Mouse (Mus musculus) neural tube, embryonic 15.5 days (tissue): ENCODE data around the gene Zfp39. TPM values are rescaled to one million over a fixed set of nuclear protein-coding genes. Genes with fewer than 3 reads are reported as not detected.
"Not testable (repeated sequence)": the region's sequence is repeated elsewhere in the genome, so short reads cannot be mapped to it uniquely, and the experiment has no call there.

Source experiments
- ATAC-seq: fragments of 200-750 bp; cut with Nextera tagmentation; 2 replicates; pipeline ENCODE4 v1.8.0; 2017; ENCODE audit warnings: mild to moderate bottlenecking, moderate TSS enrichment, moderate library complexity; ENCODE audit not compliant: low FRiP score
- H3K27ac ChIP-seq: fragments of 300-500 bp; sonication (generic); replicated peaks from 2 replicates; pipeline ENCODE4 v1.5.1; 2015; ENCODE audit warnings: mild to moderate bottlenecking, inconsistent platforms
- H3K27me3 ChIP-seq: fragments of 300-500 bp; sonication (generic); replicated peaks from 2 replicates; pipeline ENCODE4 v1.6.1; 2015; ENCODE audit warnings: inconsistent platforms
- H3K36me3 ChIP-seq: fragments of 300-500 bp; sonication (generic); 2 replicates; pipeline ENCODE4 v1.6.1; 2015; ENCODE audit warnings: inconsistent platforms
- H3K4me1 ChIP-seq: fragments of 300-500 bp; sonication (generic); 2 replicates; pipeline ENCODE4 v1.6.1; 2015; ENCODE audit warnings: inconsistent platforms
- H3K4me2 ChIP-seq: fragments of 300-500 bp; sonication (generic); 2 replicates; pipeline ENCODE4 v1.6.1; 2015; ENCODE audit warnings: inconsistent platforms, mild to moderate bottlenecking, moderate library complexity
- H3K4me3 ChIP-seq: fragments of 300-500 bp; sonication (generic); replicated peaks from 2 replicates; pipeline ENCODE4 v1.5.1; 2015; ENCODE audit warnings: mild to moderate bottlenecking, inconsistent platforms
- H3K9ac ChIP-seq: fragments of 300-500 bp; sonication (generic); replicated peaks from 2 replicates; pipeline ENCODE4 v1.6.1; 2015; ENCODE audit warnings: mild to moderate bottlenecking, inconsistent platforms
- H3K9me3 ChIP-seq: fragments of 300-500 bp; sonication (generic); replicated peaks from 2 replicates; pipeline ENCODE4 v1.6.1; 2016; ENCODE audit warnings: inconsistent platforms
- WGBS: fragments of 180-500 bp; shearing (Covaris S2); methylation state at CpG from one replicate; pipeline ENCODE4 v1.1.7; 2015; ENCODE audit warnings: mixed read lengths; 5-methylcytosine and 5-hydroxymethylcytosine counted together
- polyA plus RNA-seq: library from polyadenylated mRNA; unstranded; fragments of >200 nt; fragmentation: Nextera tagmentation; extraction: Ambion mirVana; gene quantifications from 2 replicates; pipeline ENCODE4 v1.2.1, GENCODE M21; 2015

The Zfp39 gene
- polyA plus RNA-seq, 1 experiment from 2014 or later: 6.6 TPM

GRCm38 (mm10) chr11:58870961-58871360 is 33.1 kb downstream of the Zfp39 start:
- Histone ChIP-seq H3K4me1 (peaks cover 28% of the 10 kb centered on the region), H3K9me3 (no peaks in the 10 kb centered on the region), H3K4me3 (no peak overlapping the region), H3K36me3 (peaks cover 21% of the 10 kb centered on the region), H3K27ac (no peak overlapping the region), H3K9ac (no peak overlapping the region), H3K27me3 (no peaks in the 10 kb centered on the region), H3K4me2 (no peak overlapping the region)
- no peak for ATAC-seq
- WGBS: 91% methylated on average over 4 of the region's 4 CpGs

DNA sequence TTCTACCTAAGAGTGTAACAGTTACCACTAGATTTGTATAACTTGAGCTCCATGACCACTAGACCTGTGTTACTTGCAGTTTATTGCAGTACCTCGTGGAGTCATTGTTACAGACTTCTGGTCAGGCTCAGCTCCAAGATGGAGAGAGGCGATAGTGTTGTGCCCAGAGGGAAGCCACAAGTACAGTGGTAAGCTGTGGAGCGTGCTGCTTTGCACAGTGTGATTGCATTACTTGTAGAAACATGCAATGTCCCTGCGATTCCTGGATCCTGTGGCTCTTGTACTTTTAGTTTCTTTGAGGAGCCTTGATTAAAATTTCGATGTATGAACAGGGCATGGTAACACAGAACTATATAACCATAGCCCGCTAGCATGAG is 36.1 kb downstream of the Zfp39 start:
- no peak for ATAC-seq
- no peaks in the 10 kb centered on the region for H3K27me3 ChIP-seq
- H3K9me3 ChIP-seq: no peaks in the 10 kb centered on the region
- peaks cover 17% of the 10 kb centered on the region for H3K36me3 ChIP-seq
- H3K4me3 ChIP-seq: peak overlapping the region; percentile 75
- 56% methylated on average over 6 of the region's 6 CpGs for WGBS
- H3K9ac ChIP-seq: peak overlapping the region; percentile 87
- peak overlapping the region; percentile 93 for H3K27ac ChIP-seq
- peak overlapping the region; percentile 80 for H3K4me2 ChIP-seq
- peaks cover 28% of the 10 kb centered on the region for H3K4me1 ChIP-seq

DNA sequence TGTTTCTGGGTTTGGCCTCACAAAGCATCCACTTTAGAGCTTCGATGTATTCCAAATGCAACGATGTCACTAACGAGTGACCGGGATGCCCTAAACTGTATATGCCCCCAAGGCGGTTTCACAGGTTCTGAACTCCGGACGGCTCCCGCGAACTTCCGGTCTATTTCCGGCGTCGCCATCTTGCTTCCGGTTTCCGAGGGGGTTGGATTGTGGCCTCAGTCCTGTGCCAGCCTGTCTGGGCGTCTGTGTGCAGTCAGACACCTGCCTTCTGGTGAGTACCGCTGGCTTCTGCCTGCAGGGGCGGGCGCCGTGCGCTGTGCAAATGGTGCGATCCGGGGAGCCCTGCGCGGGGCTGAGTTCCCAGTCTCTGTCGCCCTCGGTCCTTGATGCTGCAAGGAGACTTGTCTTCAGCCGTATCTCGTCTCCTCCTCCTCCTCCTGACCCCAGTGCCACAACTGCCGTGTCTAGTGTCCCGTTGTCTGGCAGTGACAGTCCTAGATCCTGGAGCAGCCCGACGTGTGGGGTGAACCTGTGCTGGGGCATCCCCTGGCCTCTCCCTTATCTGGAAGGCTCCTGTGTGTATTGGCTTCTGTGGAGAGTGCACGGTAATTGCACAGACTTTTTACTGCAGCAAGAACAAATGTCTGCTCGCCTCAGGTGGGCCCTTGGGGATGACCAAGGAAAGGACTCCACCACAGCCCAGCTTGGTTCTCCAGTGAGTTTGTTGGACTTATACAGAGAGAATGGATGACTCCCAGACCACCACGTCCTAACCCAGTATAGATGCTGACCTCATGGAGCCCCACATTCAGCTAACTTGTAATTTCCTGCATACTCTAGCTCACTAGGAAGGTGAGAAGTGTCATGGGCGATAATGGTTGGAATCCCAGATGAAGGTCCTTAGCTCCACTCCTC is 36.7 kb downstream of the Zfp39 start, which contains the start of gene 2810021J22Rik:
Gene 2810021J22Rik, plus strand, starts transcription at position 178 of the 915 bp plus-strand sequence.
- Histone ChIP-seq H3K27me3 (no peaks in the 10 kb centered on the region), H3K9ac (peak within 1 kb of the TSS; percentile 87), H3K36me3 (peaks cover 17% of the 10 kb centered on the region), H3K4me2 (peak within 1 kb of the TSS; percentile 80), H3K9me3 (no peaks in the 10 kb centered on the region), H3K4me1 (peaks cover 28% of the 10 kb centered on the region), H3K4me3 (peak within 1 kb of the TSS; percentile 75), H3K27ac (peak within 1 kb of the TSS; percentile 93)
- peak; percentile 91 for ATAC-seq
- 3% methylated on average over 37 of the region's 37 CpGs for WGBS

- Histone ChIP-seq H3K4me3 (no peak overlapping the region), H3K9ac (no peak overlapping the region), H3K27ac (no peak overlapping the region), H3K4me1 (no peaks in the 10 kb centered on the region), H3K27me3 (no peaks in the 10 kb centered on the region), H3K36me3 (peaks cover 54% of the 10 kb centered on the region), H3K4me2 (no peak overlapping the region), H3K9me3 (peaks cover 30% of the 10 kb centered on the region; the same call in 1 of the 2 replicates)
- ATAC-seq: no peak
- 98% methylated on average over 8 of the region's 8 CpGs for WGBS
These were observed 43.3 kb downstream of the Zfp39 start for GRCm38 (mm10) chr11:58860744-58861143.

DNA sequence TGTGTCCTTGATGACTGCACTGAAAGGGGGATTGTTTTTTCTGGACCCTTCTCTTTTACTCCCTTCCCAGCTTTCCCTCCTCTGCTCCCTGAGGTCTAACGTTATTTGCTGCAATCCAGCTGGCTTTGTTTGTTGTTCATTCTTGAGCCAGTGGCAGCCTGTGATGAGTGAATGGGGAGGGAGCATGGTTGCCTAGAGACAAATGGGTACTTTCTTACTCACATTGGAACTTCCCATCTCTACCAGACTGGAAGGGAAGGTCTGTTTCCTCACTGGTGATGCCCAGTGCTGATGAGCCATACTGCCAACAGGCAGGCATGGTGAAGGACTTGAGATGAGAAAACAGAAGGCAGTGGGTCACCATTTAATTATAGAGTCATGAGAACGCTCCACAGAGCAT is 54.3 kb downstream of the Zfp39 start:
- Histone ChIP-seq H3K27me3 (no peaks in the 10 kb centered on the region), H3K9me3 (no peaks in the 10 kb centered on the region), H3K4me2 (no peak overlapping the region), H3K27ac (no peak overlapping the region), H3K4me1 (peaks cover 16% of the 10 kb centered on the region), H3K36me3 (peaks cover 52% of the 10 kb centered on the region), H3K4me3 (no peak overlapping the region), H3K9ac (no peak overlapping the region)
- no peak for ATAC-seq
- 59% methylated on average over 2 of the region's 2 CpGs for WGBS

DNA sequence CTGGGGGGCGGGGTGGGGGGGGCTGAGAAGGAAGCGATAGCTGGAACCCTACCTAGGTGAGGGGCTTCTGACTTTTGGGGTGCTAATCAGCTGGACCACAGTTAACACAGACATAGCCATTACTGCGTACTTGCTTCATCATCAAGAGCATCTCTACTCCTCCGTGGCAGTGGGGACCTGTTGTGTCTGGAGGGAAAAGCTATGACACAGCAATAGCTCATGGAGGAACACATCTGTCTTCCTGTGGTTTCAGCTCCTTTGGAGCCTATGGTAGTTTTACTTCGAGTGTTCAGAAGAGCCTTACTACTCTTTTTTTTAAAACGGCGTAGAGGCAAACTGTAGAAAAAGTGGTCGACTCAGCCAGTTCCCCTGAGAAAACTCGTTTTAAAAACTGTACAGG is 56.4 kb downstream of the Zfp39 start:
- Histone ChIP-seq H3K9ac (peak overlapping the region; percentile 93), H3K4me2 (peak overlapping the region; percentile 79), H3K36me3 (peaks cover 36% of the 10 kb centered on the region), H3K27ac (peak overlapping the region; percentile 90), H3K4me3 (peak overlapping the region; percentile 75), H3K27me3 (no peaks in the 10 kb centered on the region), H3K4me1 (peaks cover 16% of the 10 kb centered on the region), H3K9me3 (no peaks in the 10 kb centered on the region)
- 41% methylated on average over 9 of the region's 9 CpGs for WGBS
- peak; percentile 22; the same call in 1 of the 2 replicates for ATAC-seq

GRCm38 (mm10) chr11:58846919-58847461 is 57.0 kb downstream of the Zfp39 start, which contains the start of gene Gm12258:
Gene Gm12258, plus strand, starts transcription at chr11:58847158.
- Histone ChIP-seq H3K4me1 (peaks cover 16% of the 10 kb centered on the region), H3K4me3 (peak within 1 kb of the TSS; percentile 75), H3K36me3 (peaks cover 29% of the 10 kb centered on the region), H3K27me3 (no peaks in the 10 kb centered on the region), H3K9ac (peak within 1 kb of the TSS; percentile 93), H3K4me2 (peak within 1 kb of the TSS; percentile 79), H3K27ac (peak within 1 kb of the TSS; percentile 90), H3K9me3 (no peaks in the 10 kb centered on the region)
- WGBS: under 1% methylated on average over 24 of the region's 24 CpGs
- ATAC-seq: peak; percentile 100

- H3K36me3 ChIP-seq, ATAC-seq, H3K27me3 ChIP-seq, H3K4me2 ChIP-seq, H3K9ac ChIP-seq, H3K27ac ChIP-seq, H3K9me3 ChIP-seq, H3K4me3 ChIP-seq, H3K4me1 ChIP-seq: not testable (repeated sequence)
These were observed 65.1 kb downstream of the Zfp39 start, which contains the start of gene Olfr311 for GRCm38 (mm10) chr11:58838951-58839350. Gene Olfr311, plus strand, starts transcription at chr11:58839251.

Other genes with a start within 250 kb of the Zfp39 start
- gene Olfr322, start 245.4 kb downstream of the Zfp39 start, polyA plus RNA-seq: not detected in 2 replicates
- gene Olfr320, start 223.1 kb downstream of the Zfp39 start, polyA plus RNA-seq: not detected in 2 replicates
- not detected in 2 replicates for gene Olfr319, start 205.1 kb downstream of the Zfp39 start, polyA plus RNA-seq
- gene Olfr318, start 180.2 kb downstream of the Zfp39 start, polyA plus RNA-seq: not detected in 2 replicates
- gene Olfr317, start 165.0 kb downstream of the Zfp39 start, polyA plus RNA-seq: 0.17 and 0.26 TPM in 2 replicates
- not detected in 2 replicates for gene Olfr316, start 151.5 kb downstream of the Zfp39 start, polyA plus RNA-seq
- gene Olfr315, start 131.0 kb downstream of the Zfp39 start, polyA plus RNA-seq: not detected in 2 replicates
- gene Olfr314, start 121.3 kb downstream of the Zfp39 start, polyA plus RNA-seq: 0.06 TPM in 1 of 2 replicates, not detected in the other
- 10.1 and 15.2 TPM in 2 replicates for gene Fam183b, start 102.3 kb downstream of the Zfp39 start, polyA plus RNA-seq
- gene Olfr313, start 89.2 kb downstream of the Zfp39 start, polyA plus RNA-seq: not detected in 2 replicates
- not detected in 2 replicates for gene Olfr312, start 75.0 kb downstream of the Zfp39 start, polyA plus RNA-seq
- gene Olfr311, start 65.0 kb downstream of the Zfp39 start, polyA plus RNA-seq: not detected in 2 replicates
- gene Gm12258, start 57.1 kb downstream of the Zfp39 start, polyA plus RNA-seq: 20.8 and 22.4 TPM in 2 replicates
- 10.3 and 11.7 TPM in 2 replicates for gene 2810021J22Rik, start 37.0 kb downstream of the Zfp39 start, polyA plus RNA-seq
- 0.10 TPM in 1 of 2 replicates, not detected in the other for gene Btnl10, start 13.7 kb upstream of the Zfp39 start, polyA plus RNA-seq
- 559 and 636 TPM in 2 replicates for gene Rnf187, start 34.7 kb upstream of the Zfp39 start, polyA plus RNA-seq
- gene Hist3h2ba, start 44.7 kb upstream of the Zfp39 start, polyA plus RNA-seq: 184 and 262 TPM in 2 replicates
- 66.5 and 86.3 TPM in 2 replicates for gene Hist3h2a, start 50.5 kb upstream of the Zfp39 start, polyA plus RNA-seq
- 1.1 TPM in 2 replicates for gene Trim17, start 50.5 kb upstream of the Zfp39 start, polyA plus RNA-seq
- 22.2 and 22.5 TPM in 2 replicates for gene Trim11, start 73.9 kb upstream of the Zfp39 start, polyA plus RNA-seq
- gene Obscn, start 232.2 kb upstream of the Zfp39 start, polyA plus RNA-seq: 0.72 and 0.91 TPM in 2 replicates